Mouse (Mus musculus) kidney, adult 2 months (tissue): Measurements from ENCODE around the gene Slc47a1.

Experiments
- CTCF ChIP-seq: fragments of 200-500 bp; conservative IDR thresholded peaks from 2 replicates; pipeline ENCODE4 v1.5.1; 2011; ENCODE audit warnings: low read depth, mild to moderate bottlenecking, control low read depth, low read length, moderate library complexity, mixed read lengths; ENCODE audit not compliant: insufficient read depth, insufficient read length
- POLR2A ChIP-seq: fragments of 200-500 bp; IDR thresholded peaks from one replicate; pipeline ENCODE4 v1.6.1; 2011; ENCODE audit warnings: low read depth, low read length, control low read depth

GRCm38 (mm10) chr11:61400681-61401346 is 22.7 kb upstream of the Slc47a1 start:
- TF ChIP-seq POLR2A (no peak), CTCF (no peak)
